Mouse (Mus musculus) layer of hippocampus, adult 18-20 months (tissue): ENCODE results near the gene Pik3r2. TPM values are rescaled to one million over a fixed set of nuclear protein-coding genes. Genes with fewer than 3 reads are reported as not detected.
"Not testable (repeated sequence)": the region's sequence is repeated elsewhere in the genome, so short reads cannot be mapped to it uniquely, and the experiment has no call there.

Experiments used
- DNase-seq, 2 experiments: peaks; one replicate each; pipeline ENCODE4 v3.0.0; 2022; ENCODE audit warnings: low spot score in 2 of 2
- long read RNA-seq: library from polyadenylated mRNA; stranded (forward); transcript quantifications from one replicate; pipeline ENCODE4 v2.0.0, GENCODE M21; 2021
- total RNA-seq, 2 experiments: library from RNA; stranded (reverse); gene quantifications; 2 replicates each; pipeline ENCODE4 v1.2.3; 2021

Pik3r2 gene
- total RNA-seq, result 100 to 1,000 TPM; 158 to 162 TPM
- long read RNA-seq, transcript Pik3r2-201 (16 exons, 3,165 nt), result major isoform, 290 of 375 reads
- long read RNA-seq, partial matches to known transcripts, result 43 of 375 reads
- long read RNA-seq, other reads (novel, unspliced or antisense), result 42 of 375 reads

DNA sequence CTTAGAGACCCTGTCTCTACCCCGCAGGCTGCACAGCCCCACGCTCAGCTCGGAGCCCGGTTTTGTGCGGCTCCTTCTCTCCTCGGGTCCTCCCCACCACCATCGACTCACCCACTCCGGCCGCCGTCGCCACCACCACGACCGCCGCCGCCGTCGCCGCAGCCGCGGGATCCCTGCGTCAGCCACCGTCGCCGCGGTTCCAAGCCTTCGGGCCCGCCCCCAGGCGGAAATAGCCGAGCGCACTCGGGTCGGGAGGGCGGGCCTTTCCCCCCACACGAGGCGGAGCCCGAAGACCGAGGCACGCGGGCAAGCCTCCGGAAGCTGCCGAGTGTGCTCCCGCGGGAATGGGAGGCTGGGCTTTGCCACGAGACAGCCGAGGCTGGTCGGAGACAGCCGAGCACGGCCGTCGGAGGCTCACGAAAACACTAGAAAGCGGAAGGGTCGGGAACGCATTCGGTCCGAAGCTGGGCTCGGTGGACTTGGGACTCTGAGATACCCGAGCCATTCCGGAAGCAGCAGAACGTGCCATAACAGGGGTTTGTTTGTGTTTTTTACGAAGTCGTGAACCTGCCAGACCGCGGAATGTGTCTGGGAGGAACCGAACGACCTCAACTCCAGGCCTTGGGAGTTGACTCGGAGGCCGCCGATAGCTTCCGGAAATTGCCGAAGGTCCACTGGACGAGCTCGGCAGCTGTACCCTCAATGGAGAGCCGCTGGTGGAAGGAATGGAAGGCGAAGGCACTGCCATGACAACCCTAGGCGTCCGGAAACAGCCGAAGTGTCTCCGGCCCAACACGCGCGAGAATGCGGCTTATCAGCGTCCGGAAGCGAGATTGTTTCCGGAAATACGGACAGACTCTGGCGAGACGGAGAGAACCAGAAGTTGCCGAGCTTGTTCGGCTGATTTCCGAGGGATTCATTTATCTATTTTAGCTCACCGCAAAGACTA lies at the start of gene Pik3r2:
Gene Pik3r2 (minus strand): TSS at position 218 of the 949 bp plus-strand sequence.
- peak; percentile 98 for DNase-seq

DNA sequence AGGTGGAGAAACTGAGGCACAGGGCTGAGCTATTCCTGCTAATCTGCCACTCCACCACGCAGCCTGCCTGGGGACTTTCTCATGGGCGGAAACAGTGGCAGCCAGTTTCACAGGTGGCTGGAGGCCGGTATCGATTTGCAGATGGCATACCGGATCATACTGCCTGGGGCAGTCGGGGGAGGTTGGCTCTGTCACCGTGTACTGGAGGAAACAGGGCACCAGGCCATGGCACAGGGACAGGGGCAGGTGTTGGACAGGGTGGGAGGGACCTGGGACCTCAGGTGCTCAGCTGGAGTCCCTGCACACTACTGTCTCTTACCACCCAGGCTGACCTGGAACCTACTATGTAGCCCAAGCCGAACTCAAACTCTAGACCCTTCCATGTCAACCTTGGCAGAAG lies 49.3 kb upstream of the Pik3r2 start:
- DNase-seq, result no peak

DNA sequence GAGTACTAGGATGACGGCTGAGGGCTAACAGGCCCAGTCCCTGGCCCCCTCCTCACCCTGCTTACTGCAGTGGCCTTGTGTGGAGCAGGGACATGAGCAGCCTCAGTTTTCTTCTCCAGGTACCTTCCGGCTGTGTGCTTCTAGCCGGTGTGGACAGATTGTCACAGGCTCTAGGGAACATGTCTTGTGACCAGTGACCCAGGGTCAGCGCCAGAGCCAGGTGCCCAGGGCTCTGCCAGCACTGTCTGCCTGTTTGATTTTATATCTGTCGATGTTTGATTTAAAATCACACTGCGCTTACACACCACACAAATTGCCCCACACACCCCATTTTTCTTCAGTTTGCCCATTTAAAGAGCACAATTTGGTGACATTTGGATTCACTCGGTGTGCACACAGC lies 47.3 kb upstream of the Pik3r2 start:
- no peak for DNase-seq

GRCm38 (mm10) chr8:70822594-70822993 lies 46.1 kb upstream of the Pik3r2 start:
- not testable (repeated sequence) for DNase-seq

DNA sequence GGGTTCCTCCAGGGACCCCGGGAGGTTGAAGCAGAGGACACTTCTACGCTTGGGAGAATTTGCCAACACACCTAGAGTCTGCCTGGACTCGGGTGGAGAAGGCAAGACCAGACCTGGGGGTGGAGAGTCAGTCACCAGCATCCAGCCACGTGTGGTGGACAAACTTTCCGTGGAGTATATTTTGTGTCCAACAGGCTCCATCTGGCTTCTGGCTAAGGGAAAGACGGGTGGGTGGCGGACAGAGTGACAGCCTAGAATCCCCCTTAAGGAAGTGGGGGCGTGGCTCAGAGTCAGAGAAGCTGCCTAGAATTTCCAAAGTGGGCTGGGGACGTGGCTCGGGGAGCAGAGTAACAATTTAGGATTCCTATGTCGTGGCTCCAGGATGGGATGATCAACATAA lies 45.5 kb upstream of the Pik3r2 start:
- no peak for DNase-seq

DNA sequence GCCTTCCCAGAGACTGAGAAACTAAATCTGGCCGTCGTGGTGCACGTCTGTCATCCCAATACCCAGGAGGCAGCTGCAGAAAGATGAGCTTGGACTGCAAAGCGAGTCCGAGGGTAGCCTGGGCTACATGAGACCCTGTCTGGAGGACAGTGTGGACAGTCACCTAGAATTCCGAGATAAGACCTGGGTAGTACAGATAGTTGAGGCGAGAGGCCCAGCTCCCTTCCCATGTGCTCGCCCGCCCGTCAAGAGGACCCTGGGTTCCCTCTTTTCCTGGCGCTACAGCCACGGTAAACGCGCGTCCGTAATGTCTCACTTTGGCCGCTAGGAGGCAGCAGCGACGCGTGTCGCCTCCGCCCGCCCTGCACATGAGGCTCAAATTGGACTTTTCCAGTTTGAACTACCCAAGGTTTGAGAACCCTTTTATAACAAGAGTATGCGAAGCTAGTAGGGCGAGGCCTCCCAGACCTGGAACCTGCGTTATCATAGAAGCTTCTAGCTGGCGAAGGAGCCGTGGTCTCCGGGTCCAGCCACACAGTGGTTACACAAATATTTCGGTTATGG lies 45.0 kb upstream of the Pik3r2 start:
- DNase-seq, result peak in 1 of 2 experiments; percentile 70

DNA sequence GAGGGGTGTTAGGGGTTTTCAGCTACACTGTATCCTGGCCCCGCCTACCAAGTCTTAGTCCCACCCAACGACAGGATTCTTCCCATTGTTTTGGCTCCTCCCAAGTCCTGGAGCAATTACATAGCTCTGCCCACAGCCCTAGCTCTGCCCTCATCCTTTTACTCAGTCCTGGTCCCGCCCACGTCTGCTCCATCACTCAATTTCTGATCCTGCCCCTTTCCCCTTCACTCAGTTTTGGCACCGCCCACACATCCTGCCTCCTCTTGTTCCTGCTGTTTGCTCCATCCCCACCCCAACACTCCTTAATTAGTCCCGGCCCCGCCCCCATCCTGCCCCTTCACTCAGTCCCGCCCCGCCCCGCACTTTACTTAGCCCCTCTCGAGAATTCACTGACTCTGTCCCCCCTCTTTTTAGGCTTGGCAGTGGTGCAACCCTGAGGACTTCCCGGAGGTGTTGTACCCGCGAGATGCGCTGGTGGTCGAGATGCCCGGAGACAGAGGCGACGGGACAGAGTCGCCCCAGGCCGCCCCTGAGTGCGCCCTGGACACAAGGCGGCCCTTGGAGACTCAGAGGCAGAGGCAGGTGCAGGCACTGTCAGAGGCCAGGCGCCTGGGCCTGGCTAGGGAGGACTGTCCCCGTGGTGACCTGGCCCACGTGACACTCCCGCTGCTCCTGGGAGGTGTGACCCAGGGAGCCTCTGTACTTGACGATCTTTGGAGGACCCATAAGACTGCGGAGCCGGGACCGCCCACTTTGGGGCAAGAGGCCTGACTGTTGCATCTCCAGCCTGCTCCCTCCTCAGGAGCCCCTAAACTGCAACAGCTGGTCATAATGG lies 43.8 kb upstream of the Pik3r2 start:
- DNase-seq, result peak in 1 of 2 experiments; percentile 66

DNA sequence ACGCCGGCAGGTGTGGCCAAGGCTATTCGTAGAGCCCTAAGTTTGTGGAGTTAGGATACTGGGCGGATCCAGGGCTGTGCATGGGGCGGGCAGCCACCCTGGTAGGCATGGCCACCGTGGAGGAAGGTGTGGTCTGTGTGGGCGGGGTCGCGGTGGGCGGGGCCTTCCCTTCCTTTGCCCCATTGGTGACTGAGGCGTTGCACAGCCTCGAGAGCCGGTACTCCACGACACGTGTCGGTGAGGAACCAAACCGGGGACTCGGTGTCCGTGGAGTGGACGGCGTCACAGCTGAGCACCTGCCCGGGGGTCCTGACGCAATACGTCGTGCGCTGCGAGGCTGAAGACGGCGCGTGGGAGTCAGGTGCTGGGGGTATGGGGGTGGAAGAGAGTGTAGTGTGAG lies 40.2 kb upstream of the Pik3r2 start:
- DNase-seq, result no peak

- DNase-seq, result no peak
Measured at GRCm38 (mm10) chr8:70812885-70813284, 36.4 kb upstream of the Pik3r2 start.

GRCm38 (mm10) chr8:70812055-70812454 lies 35.5 kb upstream of the Pik3r2 start:
- DNase-seq, result no peak

- no peak for DNase-seq
Measured at GRCm38 (mm10) chr8:70810962-70811680, 34.6 kb upstream of the Pik3r2 start.

- DNase-seq, result no peak
Measured at GRCm38 (mm10) chr8:70808955-70809701, 32.6 kb upstream of the Pik3r2 start.

DNA sequence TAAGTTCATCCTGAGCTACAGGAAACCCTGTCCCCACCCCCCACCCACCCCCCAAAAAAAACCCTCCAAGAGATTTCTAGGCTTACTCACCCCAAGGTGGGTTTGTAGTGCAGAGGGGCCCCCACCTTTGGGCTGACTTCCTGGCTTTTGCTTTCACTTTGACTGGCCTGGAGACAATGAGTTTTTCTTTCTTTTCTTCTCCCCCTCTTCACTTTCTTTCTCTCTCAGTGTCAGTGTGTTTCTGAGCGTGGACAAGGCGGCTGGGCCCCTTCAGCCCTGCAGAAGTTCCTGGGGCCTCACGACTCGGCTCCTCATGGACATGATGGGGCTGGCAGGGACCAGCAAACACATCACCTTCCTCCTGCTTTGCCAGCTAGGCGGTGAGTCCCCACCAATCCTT lies 31.7 kb upstream of the Pik3r2 start, which contains the start of gene Il12rb1:
Gene Il12rb1 (plus strand): TSS at position 211 of the 400 bp plus-strand sequence.
- no peak for DNase-seq

GRCm38 (mm10) chr8:70807304-70807703 lies 30.8 kb upstream of the Pik3r2 start:
- no peak for DNase-seq

DNA sequence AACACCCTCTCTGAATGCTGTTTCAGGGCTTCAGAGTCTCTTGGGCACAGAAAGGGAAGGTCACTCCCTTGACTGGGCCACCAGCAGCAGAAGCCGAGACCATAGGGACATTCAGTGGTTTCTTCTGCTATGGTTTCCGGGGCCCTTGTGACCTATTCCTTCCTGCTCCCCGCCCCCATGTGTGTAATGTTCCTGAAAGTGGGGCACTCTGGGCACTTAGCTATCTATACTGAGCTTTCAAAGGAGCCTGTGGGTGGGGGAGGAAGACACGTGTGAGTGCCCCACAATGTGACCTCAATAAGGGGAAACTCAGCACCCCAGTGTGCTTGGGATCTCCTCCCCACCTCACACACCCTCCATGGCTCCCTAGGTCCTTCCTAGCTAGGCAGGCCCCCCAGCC lies 30.0 kb upstream of the Pik3r2 start:
- DNase-seq, result no peak

DNA sequence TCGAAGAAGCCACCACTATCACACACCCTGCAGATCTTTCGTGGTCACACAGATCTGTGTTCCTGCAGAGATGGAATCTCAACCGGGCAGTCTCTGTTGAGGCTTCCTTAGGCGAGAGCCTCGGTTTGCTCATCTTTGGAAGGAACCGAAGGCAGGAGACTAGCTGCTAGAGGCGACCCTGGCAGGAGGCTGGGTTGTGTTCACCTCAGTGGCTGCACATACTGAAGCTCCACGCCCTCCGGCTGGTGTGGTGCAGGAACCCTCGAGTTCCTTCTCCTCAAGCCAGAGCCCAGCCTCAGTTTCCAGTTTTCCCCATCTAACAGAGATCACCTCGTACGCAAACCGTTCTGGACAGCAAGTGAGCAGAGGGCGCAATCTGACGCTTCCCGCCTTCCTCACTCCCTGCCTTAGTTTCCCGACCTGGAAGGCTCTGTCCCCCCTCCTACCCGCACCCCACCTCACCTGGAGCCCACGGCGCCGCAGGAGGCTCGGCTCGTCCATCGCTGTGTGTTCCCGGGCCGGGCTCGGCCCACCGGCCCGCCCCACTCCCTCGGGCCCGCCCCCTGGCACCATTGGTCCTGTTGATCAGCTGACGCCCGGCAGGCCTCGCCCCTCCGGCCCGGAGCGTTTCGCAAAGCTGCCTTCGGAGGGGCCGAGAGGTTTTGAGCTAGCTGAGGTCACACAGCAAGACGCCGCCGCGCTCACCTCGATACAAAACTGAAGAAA lies 28.1 kb upstream of the Pik3r2 start, which contains the start of gene Mast3:
Gene Mast3 (minus strand): TSS at position 574 of the 726 bp plus-strand sequence.
- peak; percentile 76 to 89 for DNase-seq

- DNase-seq, result peak; percentile 70 to 88
Measured at GRCm38 (mm10) chr8:70803761-70804480, 27.4 kb upstream of the Pik3r2 start.

DNA sequence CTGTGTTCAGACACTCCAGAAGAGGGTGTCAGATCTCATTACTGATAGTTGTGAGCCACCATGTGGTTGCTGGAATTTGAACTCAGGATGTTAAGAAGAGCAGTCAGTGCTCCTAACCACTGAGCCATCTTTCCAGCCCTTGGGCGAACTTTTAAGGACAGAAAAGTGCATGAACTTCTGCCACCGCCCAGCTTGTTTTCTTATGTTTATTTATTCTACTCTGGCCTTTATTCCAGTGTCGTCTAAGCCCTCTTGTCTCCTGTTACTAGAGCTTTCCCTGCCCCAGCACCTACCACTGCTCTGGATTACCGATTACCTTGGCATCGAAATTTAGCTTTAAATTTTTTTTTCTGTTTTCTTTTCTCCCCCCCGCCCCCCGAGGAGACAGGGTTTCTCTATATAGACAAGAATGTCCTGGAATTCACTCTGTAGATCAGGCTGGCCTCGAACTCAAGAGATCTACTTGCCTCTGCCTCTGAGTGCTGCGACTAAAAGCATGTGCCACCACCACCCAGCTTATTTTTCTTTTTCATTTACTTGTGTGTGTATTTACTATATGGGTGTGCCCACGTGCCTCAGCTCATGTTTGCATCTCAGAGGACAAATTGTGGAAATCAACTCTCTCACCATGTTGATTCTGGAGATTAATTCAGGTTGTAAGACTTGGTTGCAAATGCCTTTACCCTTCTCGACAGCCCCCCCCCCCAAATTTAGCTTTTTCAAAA lies 26.4 kb upstream of the Pik3r2 start:
- DNase-seq, result no peak
